Mouse (Mus musculus) hindbrain, embryonic 14.5 days (tissue): ENCODE data around the gene Scel. TPM values are rescaled to one million over a fixed set of nuclear protein-coding genes. Genes with fewer than 3 reads are reported as not detected.
A peak's percentile ranks its signal among the peaks of the same experiment; 100 is the strongest.

Experiments
- ATAC-seq: fragments of 200-750 bp; cut with Nextera tagmentation; 2 replicates; pipeline ENCODE4 v1.8.0; 2017; ENCODE audit warnings: moderate number of reproducible peaks, mild to moderate bottlenecking, moderate TSS enrichment, moderate library complexity; ENCODE audit not compliant: low FRiP score
- DNase-seq: peaks from one replicate; pipeline ENCODE4 v3.0.0-alpha.2; 2015; ENCODE audit warnings: low spot score
- H3K27ac ChIP-seq: fragments of 300-500 bp; sonication (generic); 2 replicates; pipeline ENCODE4 v1.5.1; 2014; ENCODE audit warnings: mild to moderate bottlenecking, moderate library complexity
- H3K27me3 ChIP-seq: fragments of 300-500 bp; sonication (generic); 2 replicates; pipeline ENCODE4 v1.6.1; 2014; ENCODE audit warnings: mild to moderate bottlenecking, low read length, mixed read lengths; ENCODE audit not compliant: control insufficient read depth, insufficient read depth
- H3K36me3 ChIP-seq: fragments of 300-500 bp; sonication (generic); replicated peaks from 2 replicates; pipeline ENCODE4 v1.6.1; 2014; ENCODE audit not compliant: control insufficient read depth, insufficient read depth
- H3K4me1 ChIP-seq: fragments of 300-500 bp; sonication (generic); replicated peaks from 2 replicates; pipeline ENCODE4 v1.6.1; 2014; ENCODE audit warnings: antibody characterized with exemption, low read length, mixed read lengths; ENCODE audit not compliant: control insufficient read depth, insufficient read depth
- H3K4me2 ChIP-seq: fragments of 300-500 bp; sonication (generic); replicated peaks from 2 replicates; pipeline ENCODE4 v1.6.1; 2014; ENCODE audit warnings: mild to moderate bottlenecking, moderate library complexity
- H3K4me3 ChIP-seq: fragments of 300-500 bp; sonication (generic); replicated peaks from 2 replicates; pipeline ENCODE4 v1.5.1; 2014; ENCODE audit warnings: mild to moderate bottlenecking, low read length
- H3K9ac ChIP-seq: fragments of 300-500 bp; sonication (generic); 2 replicates; pipeline ENCODE4 v1.6.1; 2014
- H3K9me3 ChIP-seq: fragments of 300-500 bp; sonication (generic); 2 replicates; pipeline ENCODE4 v1.6.1; 2016; ENCODE audit warnings: low read length; ENCODE audit not compliant: control insufficient read depth
- WGBS: fragments of 180-500 bp; shearing (Covaris S2); extraction: QIAGEN DNeasy Blood & Tissue Kit; methylation state at CpG from one replicate; pipeline ENCODE4 v1.1.7; 2014; 5-methylcytosine and 5-hydroxymethylcytosine counted together
- polyA plus RNA-seq: library from polyadenylated mRNA; unstranded; fragments of >200 nt; fragmentation: Nextera tagmentation; extraction: Ambion mirVana; gene quantifications from 2 replicates; pipeline ENCODE4 v1.2.1, GENCODE M21; 2014

Scel gene
- polyA plus RNA-seq, 1 experiment from 2014 or later, result 0.36 TPM

GRCm38 (mm10) chr14:103649896-103650334 is 136.8 kb downstream of the Scel start, which contains the start of gene Slain1:
TSS of gene Slain1 (plus strand) at chr14:103650228.
- WGBS, result under 1% methylated on average over 30 of the region's 32 CpGs
- peak; percentile 92 for DNase-seq
- Histone ChIP-seq H3K4me1 (peaks cover 50% of the 10 kb centered on the region), H3K9me3 (no peaks in the 10 kb centered on the region), H3K27ac (peak within 1 kb of the TSS; percentile 99), H3K36me3 (no peaks in the 10 kb centered on the region), H3K4me2 (peak within 1 kb of the TSS; percentile 76), H3K27me3 (no peaks in the 10 kb centered on the region), H3K4me3 (peak within 1 kb of the TSS; percentile 87), H3K9ac (peak within 1 kb of the TSS; percentile 98)
- peak; percentile 96 for ATAC-seq

- Histone ChIP-seq H3K4me2 (peak overlapping the region; percentile 76), H3K4me1 (peaks cover 56% of the 10 kb centered on the region), H3K27ac (peak overlapping the region; percentile 99), H3K9me3 (no peaks in the 10 kb centered on the region), H3K9ac (peak overlapping the region; percentile 98), H3K36me3 (no peaks in the 10 kb centered on the region), H3K4me3 (peak overlapping the region; percentile 87), H3K27me3 (no peaks in the 10 kb centered on the region)
- ATAC-seq (peak; percentile 74), DNase-seq (peak; percentile 68)
- WGBS, result under 1% methylated on average over 49 of the region's 67 CpGs
Observed at GRCm38 (mm10) chr14:103650413-103651101, 137.4 kb downstream of the Scel start.

GRCm38 (mm10) chr14:103651106-103651505 is 138.0 kb downstream of the Scel start:
- ATAC-seq (peak; percentile 34), DNase-seq (peak; percentile 49)
- Histone ChIP-seq H3K9ac (peak overlapping the region; percentile 98), H3K4me1 (peaks cover 61% of the 10 kb centered on the region), H3K4me3 (peak overlapping the region; percentile 87), H3K27ac (peak overlapping the region; percentile 99), H3K4me2 (peak overlapping the region; percentile 76), H3K9me3 (no peaks in the 10 kb centered on the region), H3K36me3 (no peaks in the 10 kb centered on the region), H3K27me3 (no peaks in the 10 kb centered on the region)
- 4% methylated on average over 11 of the region's 11 CpGs for WGBS

- peak overlapping the region; percentile 99; the same call in 1 of the 2 replicates for H3K27ac ChIP-seq
- H3K27me3 ChIP-seq, result no peaks in the 10 kb centered on the region
- H3K9ac ChIP-seq, result peak overlapping the region; percentile 98
- peak overlapping the region; percentile 76 for H3K4me2 ChIP-seq
- WGBS, result 48% methylated on average over 2 of the region's 2 CpGs
- no peak for ATAC-seq
- peaks cover 63% of the 10 kb centered on the region for H3K4me1 ChIP-seq
- no peak for DNase-seq
- H3K36me3 ChIP-seq, result no peaks in the 10 kb centered on the region
- peak overlapping the region; percentile 87 for H3K4me3 ChIP-seq
- no peaks in the 10 kb centered on the region for H3K9me3 ChIP-seq
Observed at GRCm38 (mm10) chr14:103651562-103651961, 138.4 kb downstream of the Scel start.

- Histone ChIP-seq H3K36me3 (peaks cover under 1% of the 10 kb centered on the region; the same call in 1 of the 2 replicates), H3K9ac (no peak overlapping the region), H3K27me3 (no peaks in the 10 kb centered on the region), H3K27ac (no peak overlapping the region), H3K9me3 (no peaks in the 10 kb centered on the region), H3K4me2 (peak overlapping the region; percentile 76), H3K4me1 (peaks cover 63% of the 10 kb centered on the region), H3K4me3 (peak overlapping the region; percentile 87)
- ATAC-seq, result no peak
- DNase-seq, result no peak
- 78% methylated on average over 5 of the region's 5 CpGs for WGBS
Observed at GRCm38 (mm10) chr14:103652524-103652923, 139.4 kb downstream of the Scel start.

- Histone ChIP-seq H3K9me3 (no peaks in the 10 kb centered on the region), H3K9ac (peak overlapping the region; percentile 30; the same call in 1 of the 2 replicates), H3K4me1 (peaks cover 53% of the 10 kb centered on the region), H3K27me3 (no peaks in the 10 kb centered on the region), H3K4me3 (no peak overlapping the region), H3K4me2 (peak overlapping the region; percentile 76; the same call in 1 of the 2 replicates), H3K36me3 (peaks cover 14% of the 10 kb centered on the region), H3K27ac (no peak overlapping the region)
- 67% methylated on average over 5 of the region's 5 CpGs for WGBS
- DNase-seq, result no peak
- ATAC-seq, result no peak
Observed at GRCm38 (mm10) chr14:103653800-103654199, 140.7 kb downstream of the Scel start.

- WGBS, result 70% methylated on average over 5 of the region's 5 CpGs
- Histone ChIP-seq H3K27ac (no peak overlapping the region), H3K9me3 (no peaks in the 10 kb centered on the region), H3K36me3 (peaks cover 25% of the 10 kb centered on the region), H3K27me3 (no peaks in the 10 kb centered on the region), H3K4me3 (no peak overlapping the region), H3K4me2 (no peak overlapping the region), H3K9ac (no peak overlapping the region), H3K4me1 (peaks cover 45% of the 10 kb centered on the region)
- DNase-seq (no peak), ATAC-seq (no peak)
Observed at GRCm38 (mm10) chr14:103655448-103655847, 142.3 kb downstream of the Scel start.

- 84% methylated on average over 4 of the region's 4 CpGs for WGBS
- no peak for DNase-seq
- no peaks in the 10 kb centered on the region for H3K9me3 ChIP-seq
- H3K4me3 ChIP-seq, result no peak overlapping the region
- H3K27me3 ChIP-seq, result no peaks in the 10 kb centered on the region
- no peak overlapping the region for H3K4me2 ChIP-seq
- no peak overlapping the region for H3K9ac ChIP-seq
- peaks cover 30% of the 10 kb centered on the region for H3K4me1 ChIP-seq
- ATAC-seq, result no peak
- peaks cover 37% of the 10 kb centered on the region for H3K36me3 ChIP-seq
- H3K27ac ChIP-seq, result no peak overlapping the region
Observed at GRCm38 (mm10) chr14:103657876-103658275, 144.7 kb downstream of the Scel start.
